9 mouse cellular contexts compared by ENCODE assay signal in the genomic region with DNA sequence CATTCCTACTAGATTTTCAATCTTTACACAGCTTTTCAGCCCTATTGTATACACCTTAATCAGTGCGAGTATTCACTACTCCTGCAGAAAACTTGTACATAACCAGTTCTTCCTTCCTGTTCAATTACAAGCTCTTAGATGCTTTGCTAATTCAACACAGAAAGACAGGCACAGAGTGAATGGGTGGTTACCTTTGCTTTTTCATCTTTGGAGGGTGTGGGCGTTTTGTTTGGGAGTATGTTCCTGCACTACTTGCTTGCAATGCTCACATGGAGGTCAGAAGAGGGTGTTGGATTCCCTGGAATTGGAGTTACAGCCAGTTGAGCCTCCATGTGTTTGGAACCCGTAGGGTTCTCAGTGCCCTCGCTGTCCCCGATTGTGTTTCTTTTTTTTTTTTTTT. TPM values are rescaled to one million over a fixed set of nuclear protein-coding genes. Genes with fewer than 3 reads are reported as not detected.
DNase-seq lines count a peak whose midpoint lies in the region; ATAC-seq and TF ChIP-seq lines count a peak whose summit lies in the region.
"Had no signal": no experiment of that assay in that cellular context is flagged by ENCODE, and none has a peak within 500 bp of the region (broad histone marks: within the 10 kb centered on the region; RNA-seq: fewer than 3 reads in every experiment).

No protein-coding gene starts in this region.

- 56% methylated on average over 5 of the region's 5 CpGs for WGBS in forebrain, embryonic 15.5 days
- WGBS in liver, embryonic 14.5 days (ENCODE audit: insufficient replicate concordance) = 49% methylated on average over 5 of the region's 5 CpGs

- TF ChIP-seq EP300 in liver, embryonic 14.5 days (IDR thresholded peaks at IDR 0.05; ENCODE audit: low read depth) = no peak

- H3K4me3 ChIP-seq in forebrain, embryonic 15.5 days = peak overlapping the region; percentile 99
- peak overlapping the region; percentile 74 to 92; a peak in 3 of 4 replicates for H3K4me3 ChIP-seq in liver, embryonic 14.5 days (ENCODE audit: insufficient read depth in 1 of 2, low read depth in 2 of 2, low read length in 2 of 2)

- peaks cover 21% of the 10 kb centered on the region for H3K4me1 ChIP-seq in forebrain, embryonic 15.5 days
- H3K4me1 ChIP-seq in liver, embryonic 14.5 days (replicated peaks; ENCODE audit: control insufficient read depth in 2 of 2, insufficient read depth in 2 of 2, low read length in 1 of 2) = peaks cover 8 to 9% of the 10 kb centered on the region in 2 experiments

- H3K9ac ChIP-seq in forebrain, embryonic 15.5 days (replicated peaks) = peak overlapping the region; percentile 32; the same call in 1 of the 2 replicates
- H3K9ac ChIP-seq in liver, embryonic 14.5 days (replicated peaks) = 0 out of 2 replicates have a peak overlapping the region, but pooled peaks have one; percentile 20

- peaks cover 25% of the 10 kb centered on the region for H3K36me3 ChIP-seq in forebrain, embryonic 15.5 days
- H3K36me3 ChIP-seq in liver, embryonic 14.5 days (replicated peaks; ENCODE audit: control insufficient read depth, insufficient read depth, low read depth) = peaks cover 12% of the 10 kb centered on the region

- peak overlapping the region; percentile 45 for H3K4me2 ChIP-seq in forebrain, embryonic 15.5 days (replicated peaks)
- peak overlapping the region; percentile 93 for H3K4me2 ChIP-seq in liver, embryonic 14.5 days (ENCODE audit: low read depth)

- peak; percentile 80 for DNase-seq in heart, adult 11 months
- DNase-seq in heart, postnatal 25 days (ENCODE audit: low spot score) = no peak
- peak; percentile 63 for DNase-seq in A20 (ENCODE audit: low read depth, low spot score)
- no peak for DNase-seq in liver, embryonic 14.5 days (ENCODE audit: low read depth in 3 of 3, low spot score in 3 of 3)
- DNase-seq in ovary, postnatal 14 days (ENCODE audit: low spot score) = no peak
- no peak for DNase-seq in urinary bladder, adult 2 months (ENCODE audit: low spot score)
- no peak for DNase-seq in cerebellum, adult 9-11 months

- ATAC-seq in forebrain, embryonic 15.5 days (replicated peaks) = no peak
- ATAC-seq in liver, embryonic 14.5 days (ENCODE audit: insufficient read depth) = no peak

- TF ChIP-seq CTCF in liver, embryonic 14.5 days (IDR thresholded peaks at IDR 0.05; ENCODE audit: low read depth) = no peak

- no peaks in the 10 kb centered on the region for H3K27me3 ChIP-seq in forebrain, embryonic 15.5 days
- H3K27me3 ChIP-seq in liver, embryonic 14.5 days (ENCODE audit: control insufficient read depth, insufficient read depth, low read length) = no peaks in the 10 kb centered on the region

- no peaks in the 10 kb centered on the region for H3K9me3 ChIP-seq in forebrain, embryonic 15.5 days
- H3K9me3 ChIP-seq in liver, embryonic 14.5 days (ENCODE audit: control insufficient read depth, low read length) = no peaks in the 10 kb centered on the region

- peak overlapping the region; percentile 57 for H3K27ac ChIP-seq in forebrain, embryonic 15.5 days (replicated peaks)
- 0 out of 2 replicates have a peak overlapping the region, but pooled peaks have one; percentile 7 for H3K27ac ChIP-seq in liver, embryonic 14.5 days

- intact Hi-C loops in heart, postnatal 25 days (cut with DNase I) = loop anchor here (2.0 kb wide), 1 partner anchor 14 kb away; a partner anchor contains a TSS

RNA-seq across cellular contexts. Expression of a gene that starts 0.8 kb away (rescaled TPM):
- total RNA-seq in heart, postnatal 25 days (2021) = 1 to 10 TPM; 8.1 to 9.3 TPM
- polyA plus RNA-seq in forebrain, embryonic 15.5 days (2015; fragmentation: Nextera tagmentation; extraction: Ambion mirVana) = 16.8 and 17.3 TPM in 2 replicates
- polyA plus RNA-seq in liver, embryonic 14.5 days (2012; rRNA removed) = 4.4 and 6.2 TPM in 2 replicates
- polyA plus RNA-seq in liver, embryonic 14.5 days (2014; fragmentation: Nextera tagmentation; extraction: Ambion mirVana) = 4.9 and 5.8 TPM in 2 replicates
- 16.2 and 18.4 TPM in 2 replicates for polyA plus RNA-seq in urinary bladder, adult 2 months (2012; rRNA removed)

RNA-seq across cellular contexts. Expression of a gene that starts 14.4 kb away (rescaled TPM):
- total RNA-seq in heart, postnatal 25 days (2021) = 1 to 10 TPM; 6.2 to 7.1 TPM
- polyA plus RNA-seq in forebrain, embryonic 15.5 days (2015; fragmentation: Nextera tagmentation; extraction: Ambion mirVana) = 39.4 and 40.5 TPM in 2 replicates
- polyA plus RNA-seq in liver, embryonic 14.5 days (2012; rRNA removed) = 8.0 and 13.3 TPM in 2 replicates
- polyA plus RNA-seq in liver, embryonic 14.5 days (2014; fragmentation: Nextera tagmentation; extraction: Ambion mirVana) = 14.7 and 15.8 TPM in 2 replicates
- 11.0 and 13.3 TPM in 2 replicates for polyA plus RNA-seq in urinary bladder, adult 2 months (2012; rRNA removed)

RNA-seq across cellular contexts. Expression of a gene that starts 14.6 kb away (rescaled TPM):
- 10 to 100 TPM; 34.8 to 35.6 TPM for total RNA-seq in heart, postnatal 25 days (2021)
- polyA plus RNA-seq in forebrain, embryonic 15.5 days (2015; fragmentation: Nextera tagmentation; extraction: Ambion mirVana) = 35.5 and 36.2 TPM in 2 replicates
- polyA plus RNA-seq in liver, embryonic 14.5 days (2012; rRNA removed) = 9.4 and 10.4 TPM in 2 replicates
- 35.7 and 36.9 TPM in 2 replicates for polyA plus RNA-seq in liver, embryonic 14.5 days (2014; fragmentation: Nextera tagmentation; extraction: Ambion mirVana)
- 21.7 and 25.5 TPM in 2 replicates for polyA plus RNA-seq in urinary bladder, adult 2 months (2012; rRNA removed)

RNA-seq across cellular contexts. Expression of a gene that starts 22.2 kb away (rescaled TPM):
- total RNA-seq in heart, postnatal 25 days (2021) = 100 to 1,000 TPM; 218 to 234 TPM
- 208 TPM in 2 replicates for polyA plus RNA-seq in forebrain, embryonic 15.5 days (2015; fragmentation: Nextera tagmentation; extraction: Ambion mirVana)
- 72.4 and 129 TPM in 2 replicates for polyA plus RNA-seq in liver, embryonic 14.5 days (2012; rRNA removed)
- 162 and 186 TPM in 2 replicates for polyA plus RNA-seq in liver, embryonic 14.5 days (2014; fragmentation: Nextera tagmentation; extraction: Ambion mirVana)
- polyA plus RNA-seq in urinary bladder, adult 2 months (2012; rRNA removed) = 102 and 120 TPM in 2 replicates

RNA-seq across cellular contexts. Expression of a gene that starts 28.3 kb away (rescaled TPM):
- total RNA-seq in heart, postnatal 25 days (2021) = under 1 TPM; 0.49 to 0.75 TPM
- polyA plus RNA-seq in forebrain, embryonic 15.5 days (2015; fragmentation: Nextera tagmentation; extraction: Ambion mirVana) = 609 and 665 TPM in 2 replicates
- polyA plus RNA-seq in liver, embryonic 14.5 days (2012; rRNA removed) = 1.7 and 2.4 TPM in 2 replicates
- 0.86 and 1.1 TPM in 2 replicates for polyA plus RNA-seq in liver, embryonic 14.5 days (2014; fragmentation: Nextera tagmentation; extraction: Ambion mirVana)
- polyA plus RNA-seq in urinary bladder, adult 2 months (2012; rRNA removed) = 2.6 and 3.2 TPM in 2 replicates
- polyA plus RNA-seq: testis, adult 2 months had no signal

Comparison
In these comparisons a context has a peak if more than half of its experiments do, and no peak if none do; other contexts are left out.
1. DNase-seq: peak in heart, adult 11 months (single experiment) and A20 (single experiment); none in heart, postnatal 25 days (single experiment), liver, embryonic 14.5 days (0 of 3), ovary, postnatal 14 days (single experiment), urinary bladder, adult 2 months (single experiment) and cerebellum, adult 9-11 months (single experiment).